Mouse (Mus musculus) left cerebral cortex, adult 8-10 months (tissue): Measurements from ENCODE around the gene Nek8. TPM values are rescaled to one million over a fixed set of nuclear protein-coding genes. Genes with fewer than 3 reads are reported as not detected.
A peak's percentile ranks its signal among the peaks of the same experiment; 100 is the strongest.
"Not testable (repeated sequence)": the region's sequence is repeated elsewhere in the genome, so short reads cannot be mapped to it uniquely, and the experiment has no call there.

ENCODE experiments used
- DNase-seq, 2 experiments: peaks; one replicate each; pipeline ENCODE4 v3.0.0; 2022; ENCODE audit warnings: low spot score in 2 of 2
- total RNA-seq, 4 experiments: library from RNA; stranded (reverse); gene quantifications; 2 replicates each; pipeline ENCODE4 v1.2.4; 2022

Nek8 gene
- 1 to 10 TPM; 2.0 to 4.3 (median 2.8) TPM for total RNA-seq

DNA sequence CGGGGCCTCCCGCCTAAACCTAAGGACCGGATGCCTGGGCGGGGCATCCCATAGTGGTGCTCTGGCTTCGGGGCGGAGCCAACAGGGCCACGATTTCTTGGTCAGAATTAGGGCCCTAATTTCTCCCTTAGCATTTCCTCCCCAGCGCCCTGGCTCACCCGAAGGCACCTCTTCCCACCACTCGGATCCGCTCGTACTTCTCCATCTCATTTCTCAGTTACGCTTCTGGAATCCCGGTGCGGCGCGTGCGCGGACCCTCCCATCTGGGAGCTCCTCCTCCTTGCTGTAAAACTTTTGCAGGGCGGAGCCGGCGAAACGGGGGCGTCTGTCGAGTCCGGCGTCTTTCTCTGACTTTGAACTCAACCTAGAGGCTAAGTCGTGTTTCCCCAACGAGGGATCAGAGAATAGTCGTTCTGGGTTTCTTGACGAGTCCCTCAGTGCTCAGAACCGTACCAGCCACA, at the start of gene Nek8, which contains the start of gene Tlcd1:
Gene Nek8, minus strand, starts transcription at position 274 of the 461 bp plus-strand sequence.
Gene Tlcd1, plus strand, starts transcription at position 310 of the 461 bp plus-strand sequence.
- DNase-seq = peak; percentile 65 to 77

DNA sequence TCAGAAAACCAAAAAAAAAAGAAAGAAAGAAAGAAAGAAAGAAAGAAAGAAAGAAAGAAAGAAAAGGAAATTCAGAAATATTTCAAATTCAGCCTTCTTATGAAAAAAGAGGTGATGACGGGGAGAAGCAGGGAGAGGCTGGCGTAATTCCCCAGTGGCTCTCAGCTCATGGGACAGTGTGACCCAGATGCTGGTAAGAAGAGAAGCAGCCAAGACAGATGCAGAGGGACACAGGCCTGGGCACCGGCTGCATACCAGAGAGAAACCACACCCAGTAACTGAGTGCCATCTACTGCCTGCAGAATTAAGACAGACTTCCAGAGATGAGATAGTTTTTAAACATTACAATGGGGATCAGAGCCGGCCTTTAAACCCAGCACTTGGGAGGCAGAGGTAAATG, 47.1 kb upstream of the Nek8 start:
- DNase-seq = no peak

DNA sequence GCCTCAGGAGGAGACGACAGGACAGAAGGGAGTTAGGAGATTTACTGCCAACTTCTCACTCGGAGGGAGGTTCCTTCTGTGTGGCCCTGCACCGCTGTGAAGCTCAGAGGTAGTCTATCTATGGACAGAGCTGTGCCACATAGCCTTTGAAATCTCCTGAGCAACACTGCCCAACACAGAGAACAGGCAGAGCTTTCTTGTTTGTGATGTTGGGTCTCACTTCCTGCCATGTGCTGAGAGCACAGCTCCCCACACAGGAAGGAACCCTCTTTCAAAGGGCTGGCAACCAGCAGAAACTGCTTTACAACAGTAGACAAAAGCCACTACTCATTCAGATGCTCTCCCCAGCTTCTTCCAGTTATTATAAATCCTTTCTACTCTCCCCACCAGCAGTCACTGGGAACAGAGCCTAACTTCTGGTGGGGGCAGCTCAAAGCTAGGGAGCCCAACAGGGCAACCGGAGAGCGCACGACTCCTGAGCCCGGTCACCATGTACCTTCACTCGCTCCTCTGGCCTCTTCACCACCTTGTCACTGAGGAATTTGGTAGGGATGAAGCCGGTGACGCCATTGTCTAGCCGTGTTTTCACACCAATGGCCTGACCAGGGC, 39.3 kb upstream of the Nek8 start:
- no peak for DNase-seq

DNA sequence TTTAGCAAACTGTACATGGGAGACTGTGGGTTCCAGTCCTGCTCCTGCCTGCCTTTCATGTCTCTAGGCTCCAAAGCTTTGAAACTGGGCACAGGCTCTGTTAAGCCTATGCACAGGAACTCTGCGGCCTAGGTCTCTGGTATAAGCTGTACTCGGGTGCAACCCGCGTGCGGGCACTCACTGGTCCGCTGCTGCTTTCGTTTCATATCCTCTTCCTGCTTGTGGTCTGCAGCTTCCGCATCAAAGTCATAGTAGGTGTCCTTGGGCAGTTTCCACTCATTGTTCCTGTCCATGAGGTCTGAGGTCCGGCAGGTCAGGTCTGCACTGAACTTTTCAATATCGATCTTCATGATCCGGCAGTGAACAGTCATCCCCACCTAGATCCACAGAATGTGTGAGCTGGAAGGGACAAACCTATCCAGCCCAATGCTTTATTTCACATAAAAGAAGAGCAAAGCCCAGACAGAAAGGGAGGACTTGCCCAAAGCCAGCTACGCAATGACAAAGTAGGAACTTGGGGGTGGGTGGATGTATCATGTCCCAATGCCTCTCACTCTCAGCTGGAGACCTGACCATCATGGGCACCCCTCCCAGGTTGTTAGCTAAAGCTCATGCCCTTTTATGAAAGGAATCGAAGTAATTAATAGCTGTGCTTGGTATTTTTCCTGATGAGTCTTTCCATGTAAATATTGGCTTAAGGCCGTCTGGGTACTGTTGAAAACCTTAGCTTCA, 36.8 kb upstream of the Nek8 start:
- DNase-seq = no peak

DNA sequence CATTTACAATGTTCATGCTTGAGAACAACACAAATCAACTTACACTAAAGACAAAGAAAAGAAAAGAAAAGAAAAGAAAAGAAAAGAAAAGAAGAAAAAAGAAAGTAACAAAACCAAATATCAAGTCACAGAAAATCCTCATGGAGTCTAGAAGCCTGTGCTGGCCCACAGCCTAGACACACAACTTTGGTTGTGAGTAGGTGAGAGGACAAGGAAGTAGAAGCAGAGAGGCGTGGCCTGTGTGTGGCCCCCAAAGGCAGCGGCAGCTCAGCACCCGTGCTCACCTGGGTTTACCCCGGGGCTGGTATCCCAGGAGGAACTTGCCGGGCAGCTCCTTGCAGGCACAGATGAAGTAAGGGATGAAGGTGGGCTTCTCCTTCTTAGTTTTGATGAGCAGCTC, 35.0 kb upstream of the Nek8 start:
- no peak for DNase-seq

DNA sequence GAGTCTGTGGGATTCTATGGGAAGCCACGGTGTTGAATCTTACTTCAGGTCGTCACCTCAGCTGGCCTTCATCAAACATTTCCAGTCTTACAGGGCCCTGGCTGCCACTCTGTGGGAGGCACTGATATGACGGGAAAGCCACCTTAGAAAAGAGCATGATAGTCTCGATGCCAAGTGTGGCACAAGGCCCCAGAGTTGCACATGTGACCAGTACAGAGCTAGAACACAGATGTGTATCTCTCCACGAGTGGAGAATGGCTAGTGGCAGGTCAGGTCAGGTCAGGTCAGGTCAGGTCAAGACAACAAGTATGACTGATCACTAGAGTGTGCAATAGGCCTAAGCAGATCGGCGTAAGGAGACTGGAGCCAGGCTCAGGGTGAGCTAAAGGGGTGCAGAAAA, 34.1 kb upstream of the Nek8 start:
- no peak for DNase-seq

DNA sequence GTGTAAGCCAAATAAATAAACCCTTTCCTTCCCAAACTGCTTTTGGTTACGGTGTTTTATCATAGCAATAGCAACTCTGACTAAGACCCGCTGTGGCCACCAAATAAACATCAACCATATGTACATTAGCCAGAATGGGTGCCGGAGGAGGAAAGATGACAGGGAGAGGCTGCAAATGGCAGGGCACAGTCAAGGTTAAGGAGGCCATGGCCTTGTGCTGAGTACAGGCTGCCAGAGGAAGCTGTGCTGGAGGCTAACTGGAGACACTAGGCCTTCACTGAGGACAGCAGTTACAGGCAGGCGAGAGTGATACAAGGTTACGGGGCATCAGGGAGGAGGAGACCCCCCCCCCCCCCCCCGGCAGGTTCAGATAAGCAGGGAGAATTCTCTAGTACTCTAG, 33.4 kb upstream of the Nek8 start:
- no peak for DNase-seq

DNA sequence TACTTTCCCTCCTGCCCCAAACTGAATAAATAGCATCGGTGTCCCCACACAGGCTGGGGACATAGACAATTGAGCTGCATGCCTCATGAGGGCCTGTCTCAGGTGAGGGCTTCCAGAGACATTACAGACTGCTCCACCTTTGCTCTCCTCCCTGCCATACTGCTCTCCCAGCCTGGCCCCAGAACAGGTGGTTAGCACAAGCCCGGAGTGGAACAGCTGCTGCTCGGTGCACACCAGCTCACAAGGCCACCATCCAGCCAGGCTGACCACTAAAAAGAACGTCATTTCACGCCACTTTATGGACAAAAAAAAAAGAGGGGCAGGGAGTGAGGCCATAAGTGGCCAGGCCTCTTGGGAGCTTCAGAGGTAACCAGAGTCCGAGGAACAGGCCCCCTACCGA, 30.7 kb upstream of the Nek8 start:
- no peak for DNase-seq

DNA sequence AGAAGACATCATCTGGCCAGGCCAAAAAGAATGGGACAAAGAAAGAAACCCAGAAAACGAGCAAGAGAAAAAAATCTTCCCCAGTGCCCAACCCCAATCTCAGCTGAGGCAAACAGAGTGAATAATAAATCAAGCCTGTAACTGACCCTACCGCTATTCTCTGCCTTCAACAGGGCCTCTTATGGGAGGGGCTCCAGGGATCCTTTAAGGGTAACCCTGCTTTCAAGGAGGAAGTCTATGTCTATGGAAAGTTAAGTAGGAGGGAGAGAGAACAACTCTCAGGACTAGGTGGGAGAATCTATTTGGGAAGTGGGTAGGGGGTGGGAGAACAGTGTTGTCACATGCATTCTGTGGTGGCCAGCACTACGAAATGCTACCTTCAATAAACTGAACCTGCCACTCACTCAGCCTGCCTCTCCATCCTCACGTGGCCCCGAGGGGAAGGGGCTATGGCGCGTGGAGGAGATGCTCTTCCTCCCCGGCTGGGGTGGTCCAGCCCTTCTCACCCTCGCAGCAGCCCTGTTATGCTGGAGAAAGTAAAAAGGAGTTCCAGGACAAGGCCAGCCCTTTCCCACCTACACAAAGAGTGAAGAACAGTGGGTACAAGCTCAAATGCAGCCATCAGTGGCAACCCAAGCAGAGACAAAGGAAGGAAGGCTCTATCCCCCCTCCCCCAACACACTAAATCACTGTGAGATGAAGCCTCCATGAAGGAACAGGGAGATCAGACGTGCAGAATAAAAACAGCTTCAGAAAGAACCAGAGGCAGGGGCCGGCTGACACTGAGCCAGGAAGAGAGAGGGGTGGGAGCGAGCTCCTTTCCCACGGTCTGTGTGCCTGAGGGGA, 29.1 kb upstream of the Nek8 start:
- no peak for DNase-seq

DNA sequence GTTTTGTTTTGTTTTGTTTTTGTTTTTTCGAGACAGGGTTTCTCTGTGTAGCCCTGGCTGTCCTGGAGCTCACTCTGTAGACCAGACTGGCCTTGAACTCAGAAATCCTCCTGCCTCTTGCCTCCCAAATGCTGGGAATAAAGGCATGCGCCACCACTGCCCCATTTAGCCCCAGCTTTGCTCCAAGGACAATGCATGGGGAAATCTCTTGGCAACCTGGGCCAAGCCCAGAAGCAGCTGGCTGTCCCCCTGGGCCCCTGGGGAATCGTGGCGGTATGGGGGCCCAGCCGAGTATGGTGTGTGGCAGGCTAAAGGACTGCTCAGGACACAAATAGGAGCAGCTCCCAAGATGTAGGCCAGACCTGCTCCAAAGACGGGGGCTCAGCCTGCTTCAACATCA, 27.8 kb upstream of the Nek8 start:
- no peak for DNase-seq

DNA sequence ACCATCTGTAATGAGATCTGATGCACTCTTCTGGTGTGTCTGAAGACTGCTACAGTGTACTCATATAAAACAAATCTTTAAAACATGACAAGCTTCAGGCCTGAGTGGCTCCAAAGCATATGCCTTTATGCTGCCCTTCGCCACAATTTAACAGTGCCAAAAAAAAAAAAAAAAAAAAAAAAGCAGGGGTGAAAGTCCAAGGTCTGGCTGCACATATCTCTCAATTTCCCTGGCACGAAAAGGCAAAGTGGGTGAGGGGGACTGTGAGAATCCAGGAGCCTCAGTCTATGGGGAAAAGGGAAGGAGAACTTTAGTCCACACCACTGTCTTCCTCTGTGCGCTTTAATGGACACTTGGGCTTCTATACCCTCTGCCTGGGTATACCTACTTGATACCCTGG, 25.9 kb upstream of the Nek8 start:
- no peak for DNase-seq

DNA sequence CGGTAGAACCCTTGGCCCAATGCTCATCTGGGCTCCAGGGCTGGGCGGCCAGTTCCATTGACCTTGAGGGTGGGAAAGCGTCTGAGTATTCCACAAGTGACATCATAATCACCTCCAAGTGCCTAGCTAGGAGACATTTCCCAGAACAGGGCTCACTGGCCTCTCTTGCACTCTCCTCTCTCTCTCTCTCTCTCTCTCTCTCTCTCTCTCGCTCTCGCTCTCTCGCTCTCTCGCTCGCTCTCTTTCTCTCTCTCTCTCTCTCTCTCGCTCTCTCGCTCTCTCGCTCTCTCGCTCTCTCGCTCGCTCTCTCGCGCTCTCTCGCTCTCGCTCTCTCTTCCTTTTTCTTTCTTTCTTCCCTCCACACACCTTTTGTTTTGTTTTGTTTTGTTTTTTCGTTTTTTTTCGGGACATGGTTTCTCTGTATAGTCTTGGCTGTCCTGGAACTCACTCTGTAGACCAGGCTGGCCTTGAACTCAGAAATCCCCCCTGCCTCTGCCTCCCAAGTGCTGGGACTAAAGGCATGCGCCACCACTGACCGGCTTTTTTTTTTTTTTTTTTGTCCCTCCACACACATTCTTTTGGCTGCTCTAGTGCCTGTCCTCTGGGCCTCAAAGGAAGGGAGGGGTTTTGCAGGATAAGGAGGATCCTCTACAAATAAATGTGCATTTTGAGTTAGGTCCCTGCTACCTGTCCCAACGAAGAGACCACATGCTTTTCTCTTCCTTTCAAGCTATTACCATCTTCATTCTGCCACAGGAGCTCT, 18.8 kb upstream of the Nek8 start:
- DNase-seq = no peak

DNA sequence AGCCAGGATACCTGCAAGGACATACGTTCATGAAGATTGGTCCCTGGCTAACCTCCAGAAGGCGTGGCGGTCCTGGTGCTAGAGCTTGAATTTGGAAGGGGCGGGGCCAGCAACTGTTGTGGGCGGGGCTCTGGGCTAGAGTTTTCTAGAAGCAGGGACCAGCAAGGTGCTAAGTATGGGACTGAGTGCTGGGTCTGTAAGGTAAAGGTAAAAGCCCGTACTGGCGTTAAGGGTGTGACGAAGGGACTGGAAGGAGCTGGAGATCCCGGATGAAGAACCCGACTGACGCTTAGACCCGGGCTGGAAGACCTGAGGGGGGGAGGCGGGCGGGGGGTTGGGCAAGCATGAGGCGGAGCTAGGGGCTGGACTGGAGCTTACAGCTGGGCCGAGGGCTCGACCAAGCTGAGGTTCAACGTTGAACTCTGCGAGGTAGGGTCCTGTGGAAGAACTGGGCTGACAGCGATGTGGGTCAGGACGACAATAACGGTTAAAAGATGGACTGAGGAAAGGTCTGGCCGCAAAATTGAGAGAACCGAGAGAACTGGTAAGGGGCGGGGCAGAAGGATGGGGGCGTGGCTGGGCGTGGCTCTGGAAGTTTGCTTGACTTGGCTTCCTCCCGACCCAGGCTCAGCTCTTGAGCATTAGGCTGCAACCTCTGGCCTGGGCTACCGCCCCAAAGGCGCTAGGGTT, 18.1 kb upstream of the Nek8 start:
- DNase-seq = no peak

DNA sequence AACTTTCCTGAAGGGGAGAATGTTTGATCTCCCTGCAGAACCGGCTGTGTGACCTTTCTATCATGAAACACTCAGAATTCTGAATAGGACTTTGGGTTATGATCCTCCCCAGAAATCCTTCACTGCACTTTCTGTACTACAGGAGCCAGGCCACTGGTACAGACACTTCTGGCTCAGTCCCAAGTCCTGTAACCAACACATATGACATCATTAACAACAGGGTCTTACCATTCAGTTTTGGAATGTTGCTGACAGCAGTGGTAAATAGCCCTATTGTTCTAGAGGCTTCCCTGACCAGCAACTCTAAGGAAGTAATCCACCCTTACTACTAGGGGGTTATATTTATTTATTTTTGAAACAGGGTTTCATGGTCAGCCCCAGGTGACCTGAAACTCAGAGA, 16.6 kb upstream of the Nek8 start, which contains the start of gene Proca1:
Gene Proca1, plus strand, starts transcription at position 280 of the 400 bp plus-strand sequence.
- no peak for DNase-seq

DNA sequence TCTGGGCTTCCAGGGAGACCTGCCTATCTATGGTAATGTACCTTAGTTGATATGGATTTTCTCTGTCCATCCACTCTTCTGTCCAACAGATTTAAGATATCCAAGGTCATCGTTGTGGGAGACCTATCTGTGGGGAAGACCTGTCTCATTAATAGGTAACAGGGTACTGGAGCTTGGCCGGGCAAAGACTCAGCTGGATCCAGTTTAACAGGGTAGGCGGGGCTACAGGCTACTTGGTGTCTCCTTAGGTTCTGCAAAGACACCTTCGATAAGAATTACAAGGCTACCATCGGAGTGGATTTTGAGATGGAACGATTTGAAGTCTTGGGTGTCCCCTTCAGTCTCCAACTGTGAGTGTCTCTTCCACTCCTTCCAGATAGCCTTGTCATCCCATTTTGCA, 13.6 kb upstream of the Nek8 start:
- no peak for DNase-seq

DNA sequence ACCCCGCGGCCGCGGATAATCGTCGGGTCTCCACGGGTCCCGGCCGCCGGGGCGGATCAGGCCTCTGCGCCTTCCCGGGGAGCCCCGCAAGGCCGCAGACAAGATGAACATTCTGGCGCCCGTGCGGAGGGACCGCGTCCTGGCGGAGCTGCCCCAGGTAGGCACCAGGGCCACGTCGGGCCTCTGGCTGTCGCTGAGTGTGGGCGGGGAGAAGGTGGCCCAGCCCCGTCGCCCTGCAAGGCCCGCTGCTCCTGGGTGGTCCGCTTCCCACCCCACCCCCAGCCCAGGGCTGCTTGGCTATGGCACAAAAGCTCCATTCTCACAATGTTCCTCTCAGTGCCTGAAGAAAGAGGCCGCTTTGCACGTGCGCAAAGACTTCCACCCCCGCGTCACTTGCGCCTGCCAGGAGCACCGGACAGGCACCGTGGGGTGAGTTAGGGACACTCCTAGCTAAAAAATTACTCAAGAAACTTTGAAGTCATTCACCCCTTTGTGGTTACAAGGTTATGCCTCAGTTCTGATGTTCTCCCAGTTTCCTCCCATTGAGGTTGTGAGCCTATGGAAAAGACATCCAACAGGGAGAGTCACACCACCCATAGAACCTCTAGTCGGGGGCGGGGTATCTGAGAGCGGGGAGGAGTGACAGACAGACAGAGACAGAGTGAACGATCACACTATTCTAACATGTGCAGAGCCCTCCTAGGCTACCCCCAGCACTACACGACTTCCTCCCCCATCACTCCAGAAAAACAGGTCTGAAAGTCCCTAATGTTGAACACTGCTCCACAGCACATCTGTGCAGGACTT, 13.0 kb upstream of the Nek8 start:
- DNase-seq = peak in 1 of 2 experiments; percentile 75

DNA sequence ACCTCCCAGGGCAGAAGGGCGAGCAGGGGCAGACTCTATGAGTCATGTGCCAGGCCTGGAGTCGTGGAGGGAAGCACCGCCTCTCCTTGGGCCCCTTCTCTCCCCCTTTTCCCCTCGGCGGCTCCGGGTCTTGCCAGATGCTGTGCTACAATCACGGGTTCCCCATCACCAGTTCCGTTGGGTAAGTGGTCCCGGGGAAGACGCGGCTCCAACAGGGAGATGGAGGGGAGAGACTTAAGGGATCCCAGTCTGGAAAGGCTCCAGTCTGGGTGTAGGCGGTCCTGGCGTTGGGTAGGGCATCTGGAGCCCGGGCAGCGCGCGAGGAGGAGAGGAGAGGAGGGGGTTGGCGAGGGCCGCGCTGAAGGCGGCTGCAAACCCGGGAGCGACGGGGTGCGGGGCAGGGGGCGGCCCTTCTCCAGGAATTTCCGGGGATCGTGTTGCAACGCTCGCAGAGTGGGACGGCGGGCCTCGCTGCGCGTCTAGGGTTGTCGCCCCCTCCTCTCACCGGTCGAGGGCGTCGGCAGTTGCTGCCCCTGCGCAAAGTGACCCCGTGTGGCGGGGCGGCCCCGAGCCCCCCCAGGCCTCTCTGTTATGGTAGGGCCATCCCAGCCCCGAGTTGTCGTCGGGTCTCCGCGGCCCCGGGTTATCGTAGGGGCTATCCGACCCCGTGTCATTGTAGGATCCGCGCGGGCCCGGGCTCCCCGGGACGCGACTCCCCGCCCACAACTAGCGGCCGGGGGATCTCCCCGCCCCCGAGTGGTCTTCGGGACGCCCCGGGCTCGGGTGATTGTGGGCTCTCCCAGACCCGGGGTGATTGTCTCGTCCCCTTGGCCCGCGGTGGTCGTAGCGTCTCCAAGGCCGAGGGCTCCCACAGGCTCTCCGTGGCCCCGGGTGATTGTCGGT, 12.1 kb upstream of the Nek8 start, which contains the start of gene Rab34:
Gene Rab34, plus strand, starts transcription at position 100 of the 903 bp plus-strand sequence.
- DNase-seq = peak in 1 of 2 experiments; percentile 54

DNA sequence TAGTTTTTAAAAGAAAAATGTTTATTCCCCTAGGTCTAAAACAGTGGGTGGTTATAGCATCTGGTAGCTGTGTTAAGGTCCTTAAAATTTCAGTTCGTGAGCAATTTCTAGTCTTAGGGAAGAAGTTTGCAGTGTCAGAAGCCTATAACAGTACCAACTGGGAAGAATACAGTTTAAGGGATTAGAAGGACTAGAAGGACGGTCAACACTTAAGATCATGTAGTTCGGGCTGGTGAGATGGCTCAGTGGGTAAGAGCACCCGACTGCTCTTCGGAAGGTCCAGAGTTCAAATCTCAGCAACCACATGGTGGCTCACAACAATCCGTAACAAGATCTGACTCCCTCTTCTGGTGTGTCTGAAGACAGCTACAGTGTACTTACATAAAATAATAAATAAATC, 8.2 kb upstream of the Nek8 start:
- not testable (repeated sequence) for DNase-seq
